Mouse (Mus musculus) macrophage (primary cell): ENCODE measurements around the gene Il11. TPM values are rescaled to one million over a fixed set of nuclear protein-coding genes. Genes with fewer than 3 reads are reported as not detected.
A peak's percentile ranks its signal among the peaks of the same experiment; 100 is the strongest.

Experiments
- H3K27ac ChIP-seq: fragments of 350-480 bp; formaldehyde crosslinking; 2 replicates; pipeline ENCODE4 v1.9.0; 2021
- H3K36me3 ChIP-seq: fragments of 350-480 bp; formaldehyde crosslinking; 2 replicates; pipeline ENCODE4 v1.9.0; 2021; ENCODE audit errors: inconsistent target
- H3K4me3 ChIP-seq: fragments of 350-480 bp; formaldehyde crosslinking; 2 replicates; pipeline ENCODE4 v1.9.0; 2021; ENCODE audit errors: inconsistent target
- H3K79me2 ChIP-seq: fragments of 350-480 bp; formaldehyde crosslinking; 2 replicates; pipeline ENCODE4 v1.9.0; 2021; ENCODE audit errors: inconsistent target
- WGBS: methylation state at CpG from one replicate; pipeline ENCODE4 v1.1.7; 2026; ENCODE audit warnings: inconsistent platforms; ENCODE audit not compliant: missing documents; 5-methylcytosine and 5-hydroxymethylcytosine counted together
- polyA plus RNA-seq: library from polyadenylated mRNA; stranded (reverse); fragments of 250-400 nt; gene quantifications from 3 replicates; pipeline ENCODE4 v1.2.4, GENCODE M21; 2018; ENCODE audit warnings: inconsistent platforms

Il11 gene
- polyA plus RNA-seq, 1 experiment from 2014 or later = not detected

DNA sequence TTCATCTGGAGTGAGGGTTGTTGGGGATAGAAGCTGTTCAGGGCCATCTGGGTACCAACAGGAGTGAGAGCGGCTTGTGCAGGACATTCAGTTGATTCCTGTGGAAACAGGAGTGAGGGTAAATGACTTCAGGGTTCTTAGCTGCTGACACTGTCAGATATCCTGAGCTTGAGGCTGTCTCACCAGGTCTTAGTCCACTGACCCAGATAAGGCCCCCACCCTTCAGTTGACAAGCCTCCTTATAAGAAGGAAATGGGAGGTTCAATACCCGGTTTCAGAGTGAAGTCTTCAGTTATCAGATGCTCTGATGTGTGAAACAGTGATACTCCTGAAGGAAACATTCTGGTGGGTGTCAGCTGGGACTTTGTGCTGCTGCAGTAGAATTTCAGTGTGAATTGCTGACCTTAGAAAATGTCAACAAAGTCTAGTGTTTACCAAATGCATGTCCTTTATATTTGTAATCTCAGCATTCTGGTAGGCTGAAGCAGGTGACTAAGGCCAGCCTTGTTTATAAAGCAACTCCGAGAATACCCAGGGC, 12.0 kb upstream of the Il11 start:
- H3K4me3 ChIP-seq = no peak overlapping the region
- 69% methylated on average over 3 of the region's 3 CpGs for WGBS
- peaks cover 21% of the 10 kb centered on the region for H3K36me3 ChIP-seq
- H3K27ac ChIP-seq = no peak overlapping the region
- peaks cover 18% of the 10 kb centered on the region for H3K79me2 ChIP-seq

GRCm38 (mm10) chr7:4793674-4794073, 11.0 kb upstream of the Il11 start:
- Histone ChIP-seq H3K27ac (peak overlapping the region; percentile 85), H3K79me2 (peaks cover 18% of the 10 kb centered on the region), H3K4me3 (peak overlapping the region; percentile 95), H3K36me3 (peaks cover 21% of the 10 kb centered on the region)
- 40% methylated on average over 4 of the region's 4 CpGs for WGBS

DNA sequence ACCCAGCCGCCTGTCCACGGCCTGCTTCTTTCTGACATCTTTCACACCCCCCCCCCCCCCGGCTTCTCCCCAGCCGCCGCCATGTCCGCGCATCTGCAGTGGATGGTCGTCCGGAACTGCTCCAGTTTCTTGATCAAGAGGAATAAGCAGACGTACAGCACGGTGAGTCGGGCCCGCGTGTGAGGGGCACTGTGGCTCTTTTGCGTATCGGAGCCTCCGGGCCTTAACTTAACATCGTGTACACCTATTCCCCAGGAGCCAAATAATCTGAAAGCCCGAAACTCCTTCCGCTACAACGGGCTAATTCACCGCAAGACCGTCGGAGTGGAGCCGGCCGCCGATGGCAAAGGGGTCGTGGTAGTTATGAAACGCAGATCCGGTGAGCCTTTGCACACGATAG, 10.6 kb upstream of the Il11 start:
- peak overlapping the region; percentile 85 for H3K27ac ChIP-seq
- under 1% methylated on average over 26 of the region's 31 CpGs for WGBS

DNA sequence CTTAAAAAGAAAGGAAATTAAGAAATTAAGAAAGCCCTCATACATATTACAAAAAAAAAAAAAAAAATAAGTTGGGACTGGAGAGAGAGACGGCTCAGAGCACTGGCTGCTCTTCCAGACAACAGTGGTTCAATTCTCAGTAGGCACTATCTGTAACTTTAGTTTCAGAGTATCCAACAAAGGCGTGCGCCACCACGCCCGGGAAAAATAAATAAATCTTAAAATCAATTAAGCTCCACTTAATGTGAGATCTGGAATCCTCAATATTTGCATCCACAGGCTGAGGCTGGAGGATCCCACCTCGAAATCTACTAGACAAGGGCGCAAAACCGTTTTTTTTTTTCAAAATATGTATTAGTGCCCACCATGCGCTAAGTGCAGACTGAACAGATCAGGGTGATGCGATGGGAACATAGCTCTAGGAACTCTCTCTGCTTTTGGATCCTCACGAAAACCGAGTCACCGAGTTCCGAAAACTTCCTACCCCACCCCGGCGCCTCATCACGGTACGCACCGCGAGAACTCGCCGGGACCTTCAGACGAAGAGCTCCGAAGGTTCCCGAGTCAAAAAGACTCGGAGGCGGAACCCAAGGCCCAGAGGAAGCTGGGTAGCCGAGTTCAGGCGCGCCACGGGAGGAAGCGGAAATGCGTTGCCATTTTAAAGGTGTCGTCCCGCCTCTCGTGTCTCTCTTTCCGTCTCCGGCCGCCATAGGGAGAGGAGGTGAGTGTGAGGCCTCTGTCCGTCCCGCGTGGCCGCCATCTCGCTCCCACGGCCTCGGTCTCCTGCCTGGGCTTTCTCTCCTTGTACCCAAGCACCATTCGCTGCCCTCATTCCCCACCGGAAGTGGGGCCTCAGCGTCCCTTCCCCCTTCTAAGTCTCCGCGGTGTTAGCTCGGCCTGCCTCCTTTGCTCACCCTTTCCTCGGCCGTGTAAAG, 9.9 kb upstream of the Il11 start, which contains the start of gene Rpl28:
TSS of gene Rpl28 (plus strand) at position 597 of the 935 bp plus-strand sequence.
- Histone ChIP-seq H3K79me2 (peaks cover 18% of the 10 kb centered on the region), H3K27ac (peak within 1 kb of the TSS; percentile 85), H3K4me3 (peak within 1 kb of the TSS; percentile 95), H3K36me3 (peaks cover 21% of the 10 kb centered on the region)
- WGBS = 2% methylated on average over 47 of the region's 54 CpGs

More for the DNA sequence above, 10.6 kb upstream of the Il11 start:
- Histone ChIP-seq H3K36me3 (peaks cover 21% of the 10 kb centered on the region), H3K4me3 (peak overlapping the region; percentile 95), H3K79me2 (peaks cover 18% of the 10 kb centered on the region)

DNA sequence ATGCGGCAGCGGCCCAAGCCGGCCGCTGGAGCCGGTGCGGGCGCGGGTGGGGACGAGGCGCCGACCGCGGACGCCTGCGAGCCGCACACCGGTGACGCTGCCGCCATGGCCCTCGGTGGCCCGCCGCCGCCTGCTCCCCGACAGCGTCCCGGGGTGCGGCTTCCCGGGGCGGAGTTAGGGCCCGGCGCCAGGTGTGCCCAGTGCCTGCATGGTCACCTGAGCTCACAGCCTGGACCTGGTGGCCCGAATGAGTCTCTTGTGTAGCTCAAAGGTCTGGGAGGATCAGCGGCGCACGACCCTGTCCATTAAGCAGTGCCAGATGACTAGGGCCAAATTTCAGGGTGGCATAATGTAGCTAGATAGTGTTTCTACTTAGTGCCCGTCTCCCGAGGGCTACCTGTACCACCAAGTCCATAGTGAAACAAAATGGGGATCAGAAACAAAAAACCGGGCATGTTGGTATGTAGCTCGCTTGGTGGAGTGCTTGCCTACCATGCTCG, 6.8 kb upstream of the Il11 start, which contains the start of gene Tmem238:
TSS of gene Tmem238 (minus strand) at position 221 of the 500 bp plus-strand sequence.
- Histone ChIP-seq H3K27ac (no peak within 1 kb of the TSS), H3K4me3 (peak within 1 kb of the TSS; percentile 22), H3K79me2 (peaks cover 18% of the 10 kb centered on the region), H3K36me3 (0 out of 2 replicates have a peak, but pooled peaks cover 2% of the 10 kb centered on the region)
- 10% methylated on average over 40 of the region's 40 CpGs for WGBS

DNA sequence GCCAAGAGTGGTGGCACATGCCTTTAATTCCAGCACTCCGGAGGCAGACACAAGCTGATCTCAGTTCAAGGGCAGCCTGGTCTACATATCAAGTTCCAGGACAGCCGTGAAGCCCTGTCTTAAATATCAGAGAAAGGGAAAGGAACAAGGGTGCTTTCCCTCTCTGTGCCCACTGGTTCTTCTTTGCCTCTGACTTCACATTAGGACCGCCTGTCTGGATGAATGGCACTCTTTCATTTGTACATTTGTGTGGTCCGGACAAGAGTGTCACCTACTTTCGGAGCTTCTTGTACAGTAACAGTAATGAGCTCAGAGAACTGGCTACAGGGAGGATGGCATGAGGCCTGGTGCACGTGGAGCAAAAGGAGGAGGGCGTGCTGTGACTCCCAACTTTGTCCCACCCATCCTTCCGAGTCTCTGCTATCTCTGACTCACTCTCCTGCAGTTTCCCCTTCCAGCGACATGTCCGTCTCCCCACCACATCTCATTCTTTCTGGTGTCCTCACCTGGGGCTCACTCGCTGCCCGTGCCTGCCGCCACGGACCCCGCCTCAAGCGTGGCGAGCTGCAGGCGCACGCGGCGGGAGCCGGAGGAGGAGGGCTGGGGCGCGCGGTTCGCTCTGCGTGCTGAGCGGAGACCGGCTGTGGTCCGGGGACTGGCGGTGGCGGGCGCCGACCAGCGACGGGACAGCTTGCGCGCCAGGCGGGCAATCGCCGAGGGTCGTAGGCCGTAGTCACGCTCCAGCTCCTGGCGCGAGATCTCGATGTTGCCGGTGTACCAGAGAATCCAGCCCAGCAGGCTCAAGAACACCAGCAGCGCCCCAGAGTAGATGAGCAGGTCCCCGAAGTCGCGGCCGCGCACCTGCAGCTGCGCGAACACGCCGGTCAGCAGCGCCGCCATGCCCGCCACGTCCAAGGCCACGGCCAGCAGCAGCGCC, 6.1 kb upstream of the Il11 start:
- WGBS = 2% methylated on average over 63 of the region's 64 CpGs
- Histone ChIP-seq H3K36me3 (no peaks in the 10 kb centered on the region), H3K27ac (no peak overlapping the region), H3K4me3 (peak overlapping the region; percentile 22), H3K79me2 (peaks cover 10% of the 10 kb centered on the region)

GRCm38 (mm10) chr7:4783667-4784268, 1.1 kb upstream of the Il11 start:
- Histone ChIP-seq H3K79me2 (no peaks in the 10 kb centered on the region), H3K27ac (no peak overlapping the region), H3K36me3 (no peaks in the 10 kb centered on the region), H3K4me3 (no peak overlapping the region)
- WGBS = 84% methylated on average over 14 of the region's 14 CpGs

- 38% methylated on average over 3 of the region's 3 CpGs for WGBS
- no peaks in the 10 kb centered on the region for H3K36me3 ChIP-seq
- H3K4me3 ChIP-seq = no peak overlapping the region
- no peaks in the 10 kb centered on the region for H3K79me2 ChIP-seq
- H3K27ac ChIP-seq = no peak overlapping the region
These were observed 529 bp downstream of the Il11 start for GRCm38 (mm10) chr7:4782130-4782529.

DNA sequence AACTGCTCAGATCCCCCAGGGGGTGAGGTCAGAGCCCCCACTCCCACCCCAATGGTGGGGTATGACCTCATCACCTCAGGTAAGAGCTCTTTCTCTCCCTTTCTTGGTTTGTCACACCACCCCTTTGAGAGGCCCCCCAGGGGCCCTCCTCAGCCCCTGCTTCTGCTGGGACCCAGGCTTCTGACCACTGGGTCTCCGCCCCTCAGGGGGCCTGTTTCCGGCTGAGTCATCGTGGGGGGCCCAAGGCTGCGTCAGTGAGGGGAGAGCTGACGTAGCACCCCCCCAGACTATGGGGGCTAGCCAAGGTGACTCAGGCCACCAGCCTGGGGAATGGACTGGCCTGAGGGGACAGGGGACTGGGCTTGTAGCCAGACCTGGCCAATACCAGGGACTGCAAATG, 2.7 kb downstream of the Il11 start:
- Histone ChIP-seq H3K27ac (no peak overlapping the region), H3K79me2 (no peaks in the 10 kb centered on the region), H3K4me3 (no peak overlapping the region), H3K36me3 (no peaks in the 10 kb centered on the region)
- WGBS = 2% methylated on average over 5 of the region's 5 CpGs

- Histone ChIP-seq H3K27ac (no peak overlapping the region), H3K79me2 (no peaks in the 10 kb centered on the region), H3K36me3 (no peaks in the 10 kb centered on the region), H3K4me3 (no peak overlapping the region)
- WGBS = 48% methylated on average over 20 of the region's 20 CpGs
These were observed 4.6 kb downstream of the Il11 start for GRCm38 (mm10) chr7:4777851-4778637.

- WGBS = 6% methylated on average over 39 of the region's 56 CpGs
- Histone ChIP-seq H3K27ac (no peak overlapping the region), H3K79me2 (no peaks in the 10 kb centered on the region), H3K4me3 (no peak overlapping the region), H3K36me3 (no peaks in the 10 kb centered on the region)
These were observed 5.5 kb downstream of the Il11 start for GRCm38 (mm10) chr7:4776861-4777830.

GRCm38 (mm10) chr7:4776131-4776530, 6.5 kb downstream of the Il11 start:
- Histone ChIP-seq H3K27ac (no peak overlapping the region), H3K36me3 (no peaks in the 10 kb centered on the region)
- WGBS = 71% methylated on average over 10 of the region's 10 CpGs

More at GRCm38 (mm10) chr7:4776131-4776530, 6.5 kb downstream of the Il11 start:
- no peak overlapping the region for H3K4me3 ChIP-seq
- H3K79me2 ChIP-seq = no peaks in the 10 kb centered on the region
